Mouse (Mus musculus): ENCODE data around the gene Gm20403.

DNA sequence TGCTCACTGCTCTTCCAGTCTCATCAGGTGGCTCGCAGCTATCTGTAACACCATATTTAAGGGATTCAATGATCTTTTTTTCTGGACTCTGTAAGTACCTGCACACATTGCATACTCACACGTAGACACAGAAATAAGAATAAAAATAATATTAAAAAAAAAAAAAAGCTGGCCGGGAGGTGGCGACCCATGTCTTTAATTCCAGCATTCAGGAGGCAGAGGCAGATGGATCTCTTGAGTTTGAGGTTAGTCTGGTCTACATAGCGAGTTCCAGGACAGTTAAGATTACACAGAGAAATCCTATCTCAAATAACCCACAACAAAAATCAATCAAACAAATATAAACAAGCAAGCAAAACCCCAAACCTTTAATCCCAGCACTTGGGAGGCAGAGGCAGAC, 17.5 kb upstream of the Gm20403 start:
- TF ChIP-seq CTCF (IDR thresholded peaks at IDR 0.05; ENCODE audit: low read depth): no peak
- no peak for TF ChIP-seq EP300 (IDR thresholded peaks at IDR 0.05; ENCODE audit: low read depth)
